Mouse (Mus musculus) adrenal gland (tissue): Measurements from ENCODE around the gene Lpar1.

Experiments used
- intact Hi-C: fragments of 180-260 bp; cut with DNase I; formaldehyde crosslinking; loops from one replicate; pipeline ENCODE4 v1.15.1; 2025
- microRNA-seq, 2 experiments: library from miRNA; unstranded; fragments of <30 nt; microRNA quantifications; one replicate each; pipeline ENCODE4; 2019

Gene Lpar1

GRCm38 (mm10) chr4:58462586-58462985 lies 91.1 kb downstream of the Lpar1 start:
- intact Hi-C loops: no loop called here

GRCm38 (mm10) chr4:58453334-58453733 lies 100.4 kb downstream of the Lpar1 start:
- intact Hi-C loops: no loop called here

GRCm38 (mm10) chr4:58448825-58449224 lies 104.9 kb downstream of the Lpar1 start:
- intact Hi-C loops: no loop called here

- intact Hi-C loops: no loop called here
Observed at GRCm38 (mm10) chr4:58447841-58448240, 105.9 kb downstream of the Lpar1 start.

GRCm38 (mm10) chr4:58445846-58446245 lies 107.9 kb downstream of the Lpar1 start:
- intact Hi-C loops: no loop called here

GRCm38 (mm10) chr4:58442338-58442737 lies 111.4 kb downstream of the Lpar1 start:
- intact Hi-C loops: no loop called here

- intact Hi-C loops: no loop called here
Observed at GRCm38 (mm10) chr4:58438654-58439053, 115.0 kb downstream of the Lpar1 start.

- intact Hi-C loops: no loop called here
Observed at GRCm38 (mm10) chr4:58437271-58437670, 116.4 kb downstream of the Lpar1 start.

GRCm38 (mm10) chr4:58423276-58423930 lies 130.3 kb downstream of the Lpar1 start:
- intact Hi-C loops: no loop called here

GRCm38 (mm10) chr4:58419225-58419624 lies 134.5 kb downstream of the Lpar1 start:
- intact Hi-C loops: loop anchor here (5.0 kb wide), 2 partner anchors 133 to 152 kb away; partner anchors contain the start of gene Lpar1

- intact Hi-C loops: loop anchor here (5.0 kb wide), 2 partner anchors 135 to 150 kb away; partner anchors contain the start of gene Lpar1
Observed at GRCm38 (mm10) chr4:58417319-58417718, 136.4 kb downstream of the Lpar1 start.

- intact Hi-C loops: loop anchor here (5.0 kb wide), 2 partner anchors 137 to 148 kb away; partner anchors contain the start of gene Lpar1
Observed at GRCm38 (mm10) chr4:58415537-58415936, 138.2 kb downstream of the Lpar1 start.

- intact Hi-C loops: no loop called here
Observed at GRCm38 (mm10) chr4:58413188-58414185, 140.2 kb downstream of the Lpar1 start.

GRCm38 (mm10) chr4:58401973-58402501 lies 151.7 kb downstream of the Lpar1 start:
- intact Hi-C loops: no loop called here

- intact Hi-C loops: no loop called here
Observed at GRCm38 (mm10) chr4:58400861-58401341, 152.8 kb downstream of the Lpar1 start.

Small RNA genes lying within 50 kb of the gene (microRNA-seq; reads per million reads assigned to microRNA genes)
- 0 to 0.57 reads per million in 2 experiments for gene Mir3095
